Mouse (Mus musculus) MEL-GATA-1-ER (cell line): ENCODE measurements around the gene Fam222b.
"Not testable (repeated sequence)": the region's sequence is repeated elsewhere in the genome, so short reads cannot be mapped to it uniquely, and the experiment has no call there.

ENCODE experiments used
- DNase-seq: peaks from one replicate; pipeline ENCODE4 v3.0.0-alpha.2; 2012; ENCODE audit warnings: low read depth; ENCODE audit errors: extremely low read depth

Fam222b gene

DNA sequence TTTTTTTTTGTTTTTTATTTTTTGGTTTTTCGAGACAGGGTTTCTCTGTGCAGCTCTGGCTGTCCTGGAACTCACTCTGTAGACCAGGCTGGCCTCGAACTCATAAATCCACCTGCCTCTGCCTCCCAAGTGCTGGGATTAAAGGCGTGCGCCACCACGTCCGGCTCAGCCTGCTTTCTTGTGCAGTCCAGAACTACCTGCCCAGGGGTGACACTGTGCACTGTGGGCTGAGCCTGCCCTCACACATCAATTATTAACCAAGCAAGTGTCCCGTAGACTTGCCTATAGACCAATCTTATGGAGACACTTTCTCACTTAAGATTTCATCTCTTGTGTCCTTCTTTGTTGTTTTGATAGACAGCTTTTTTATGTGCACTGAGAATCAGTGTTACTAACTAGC, 40.9 kb downstream of the Fam222b start:
- DNase-seq, result not testable (repeated sequence)

DNA sequence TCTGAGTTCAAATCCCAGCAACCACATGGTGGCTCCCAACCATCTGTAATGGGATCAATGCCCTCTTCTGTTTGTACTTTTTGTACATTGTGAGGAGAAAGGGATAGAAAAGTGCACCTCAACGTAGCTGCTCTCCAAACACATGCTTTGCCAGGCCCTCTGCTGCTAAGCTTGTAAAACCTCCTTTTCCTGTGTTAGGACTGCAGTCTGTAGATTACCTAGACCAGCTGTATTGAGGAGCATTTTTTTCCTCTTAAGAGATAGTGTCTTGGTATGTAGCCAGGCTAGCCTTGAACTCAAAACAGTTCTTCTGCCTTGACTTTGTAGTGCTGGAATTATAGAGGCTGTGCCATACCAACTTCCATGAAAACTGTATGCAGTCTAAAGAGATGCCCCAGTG, 41.7 kb downstream of the Fam222b start:
- peak; percentile 36 for DNase-seq

- no peak for DNase-seq
These were observed 43.1 kb downstream of the Fam222b start for GRCm38 (mm10) chr11:78137584-78137983.

DNA sequence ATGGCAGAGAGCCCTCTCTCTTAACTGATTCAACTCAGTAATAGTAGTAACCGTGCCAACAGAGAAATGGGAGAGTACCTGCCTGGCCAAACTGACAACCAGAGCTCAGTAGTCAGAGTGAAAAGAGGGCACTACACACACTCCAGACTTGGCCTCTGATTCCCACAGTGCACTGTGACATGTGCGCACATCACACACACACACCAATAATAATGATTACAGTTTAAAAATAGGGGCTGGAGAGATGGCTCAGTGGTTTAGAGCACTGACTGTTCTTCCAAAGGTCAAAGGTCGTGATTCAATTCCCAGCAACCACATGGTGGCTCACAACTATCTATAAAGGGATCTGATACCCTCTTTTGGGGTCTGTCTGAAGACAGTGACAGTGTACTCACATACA, 43.6 kb downstream of the Fam222b start:
- no peak for DNase-seq

GRCm38 (mm10) chr11:78140665-78141064, 46.2 kb downstream of the Fam222b start:
- no peak for DNase-seq

GRCm38 (mm10) chr11:78143520-78143919, 49.1 kb downstream of the Fam222b start:
- DNase-seq, result no peak

DNA sequence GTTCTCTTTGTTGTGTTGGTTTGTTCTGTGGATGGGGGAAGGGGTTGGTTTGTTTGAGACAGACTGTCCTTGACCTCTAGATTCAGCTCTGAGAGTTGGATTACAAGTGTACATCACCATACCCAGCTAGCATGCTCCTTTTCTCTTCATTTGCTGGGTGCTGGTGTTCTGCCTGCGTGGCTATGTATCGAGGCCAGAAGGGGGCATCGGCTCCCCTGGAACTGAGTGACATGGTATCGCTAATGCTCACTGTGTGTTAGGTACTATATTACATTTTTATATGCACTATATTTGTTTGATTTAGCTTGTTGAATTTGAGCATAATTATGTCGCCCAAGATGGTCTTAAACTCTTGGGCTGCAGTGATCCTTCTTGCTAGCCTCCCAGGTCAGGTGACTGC, 51.7 kb downstream of the Fam222b start:
- DNase-seq, result no peak

GRCm38 (mm10) chr11:78146707-78147543, 52.5 kb downstream of the Fam222b start:
- DNase-seq, result no peak

GRCm38 (mm10) chr11:78151161-78151560, 56.7 kb downstream of the Fam222b start:
- peak; percentile 53 for DNase-seq

DNA sequence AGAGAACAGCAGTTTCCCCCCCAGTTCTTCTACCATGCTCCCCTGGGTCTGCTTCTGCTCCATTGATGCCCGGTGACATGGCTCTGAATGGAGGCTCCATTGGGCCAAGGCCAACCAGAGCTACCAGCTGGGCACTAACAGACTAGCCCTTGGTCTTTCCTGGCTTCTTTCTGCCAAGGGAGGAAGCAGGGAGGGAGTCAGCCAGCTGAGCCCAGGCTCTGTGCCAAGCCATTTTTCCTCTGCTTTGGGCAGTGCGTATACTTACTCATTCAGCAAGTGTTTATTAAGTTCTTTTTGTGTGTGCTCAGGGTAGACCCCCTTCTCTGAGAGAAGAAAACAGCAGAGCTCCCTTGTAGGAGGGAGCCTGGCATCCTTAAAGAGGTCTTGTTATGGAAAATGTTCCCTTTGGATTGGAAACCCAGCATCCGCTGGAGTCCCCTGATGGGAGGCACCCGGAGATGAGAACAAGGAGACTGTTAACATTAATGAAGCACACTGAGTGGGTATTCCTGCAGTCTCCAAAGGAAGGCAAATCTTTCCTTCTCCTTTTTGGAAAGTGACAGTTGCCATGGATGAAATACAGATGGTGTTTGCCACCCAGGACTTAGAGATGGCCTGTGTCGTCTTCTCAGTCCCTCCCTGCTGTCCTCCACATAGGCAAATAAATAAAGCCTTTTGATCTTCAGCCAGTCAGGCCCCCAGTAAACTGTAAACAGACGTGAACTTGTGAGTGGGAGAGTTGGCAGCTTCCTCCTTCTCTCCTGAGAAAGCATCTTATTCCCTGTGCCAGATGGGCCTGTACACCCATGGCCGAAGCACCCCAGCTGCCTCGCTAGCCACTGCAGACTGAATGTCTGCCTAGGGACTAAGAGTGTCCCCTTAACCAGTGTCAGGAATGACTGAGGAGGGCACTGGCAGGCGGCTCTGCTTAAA, 58.1 kb downstream of the Fam222b start:
- DNase-seq, result no peak

DNA sequence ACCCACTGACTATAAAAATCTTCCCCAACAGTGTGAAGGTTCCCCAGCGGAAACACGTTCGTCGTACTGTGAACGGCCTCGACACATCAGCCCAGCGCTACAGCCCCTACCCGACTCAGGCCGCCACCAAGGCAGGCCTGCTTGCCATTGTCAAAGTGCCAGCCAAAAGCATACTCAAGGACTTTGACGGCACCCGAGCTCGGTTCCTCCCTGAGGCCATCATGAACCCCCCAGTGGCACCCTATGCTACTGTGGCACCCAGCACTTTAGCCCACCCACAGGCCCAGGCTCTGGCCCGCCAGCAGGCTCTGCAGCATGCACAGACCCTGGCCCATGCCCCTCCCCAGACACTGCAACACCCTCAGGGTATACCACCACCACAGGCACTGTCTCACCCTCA, 59.3 kb downstream of the Fam222b start:
- no peak for DNase-seq

DNA sequence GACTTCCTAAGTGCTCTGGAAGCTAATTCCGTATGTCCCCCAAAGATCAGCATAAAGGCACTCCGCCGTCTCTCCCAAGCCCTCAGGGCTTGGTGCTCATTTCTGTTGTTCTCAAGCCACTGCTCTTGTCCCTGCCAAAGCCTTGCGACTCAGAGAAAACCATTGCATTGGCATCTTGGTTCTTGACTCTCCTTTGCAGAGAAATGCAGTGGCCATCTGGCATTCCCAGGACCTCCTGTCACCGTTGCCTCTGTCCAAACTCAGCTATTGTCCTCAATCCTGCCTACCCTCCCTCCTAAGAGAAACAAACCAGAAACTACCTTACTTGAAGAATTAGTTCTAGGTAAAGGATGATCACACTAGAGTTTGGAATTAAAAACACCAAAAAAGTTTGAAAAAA, 61.2 kb downstream of the Fam222b start:
- DNase-seq, result no peak

- no peak for DNase-seq
These were observed 61.8 kb downstream of the Fam222b start for GRCm38 (mm10) chr11:78156156-78156699.

DNA sequence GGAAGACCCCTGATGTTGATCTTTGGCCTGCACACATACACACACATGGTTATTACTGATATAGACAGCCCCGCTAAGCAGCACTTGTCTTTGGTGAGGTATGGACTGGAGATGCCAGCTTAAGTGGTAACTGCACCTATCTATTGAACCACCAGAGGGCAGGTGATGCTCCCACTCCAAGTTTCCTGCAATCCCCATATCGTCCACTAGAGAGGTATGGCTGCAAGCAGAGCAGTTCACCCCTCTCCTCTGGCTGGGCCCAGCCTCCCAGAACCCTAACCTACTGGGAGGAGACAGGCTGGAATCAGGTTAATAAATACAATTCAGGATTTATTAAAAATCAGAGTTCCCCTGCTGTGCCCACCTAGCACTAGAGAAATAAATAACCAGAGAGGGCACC, 64.6 kb downstream of the Fam222b start:
- DNase-seq, result peak; percentile 72

- no peak for DNase-seq
These were observed 65.1 kb downstream of the Fam222b start for GRCm38 (mm10) chr11:78159557-78159956.

GRCm38 (mm10) chr11:78160171-78160570, 65.7 kb downstream of the Fam222b start:
- no peak for DNase-seq

DNA sequence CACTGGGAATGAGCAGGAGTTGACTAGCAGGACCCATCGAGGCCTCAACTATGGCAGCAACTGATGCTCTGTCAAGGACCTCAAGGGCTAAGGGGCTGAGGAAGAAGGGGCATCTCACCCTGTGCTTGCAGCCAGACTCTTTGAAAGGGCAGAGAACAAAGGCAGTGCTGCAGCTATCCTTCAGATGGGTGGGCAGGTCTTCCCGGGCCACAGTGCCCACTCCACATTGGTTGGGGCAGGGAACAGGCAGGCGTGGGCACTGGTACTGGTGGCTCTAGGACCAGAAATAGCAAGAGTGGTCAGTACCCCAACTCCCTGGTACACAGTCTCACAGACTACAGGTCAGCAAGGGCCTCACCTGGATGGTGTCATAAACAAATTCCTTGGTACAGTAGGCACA, 66.2 kb downstream of the Fam222b start:
- DNase-seq, result no peak

- no peak for DNase-seq
These were observed 66.7 kb downstream of the Fam222b start for GRCm38 (mm10) chr11:78161169-78161568.

GRCm38 (mm10) chr11:78161968-78162367, 67.5 kb downstream of the Fam222b start:
- DNase-seq, result no peak

GRCm38 (mm10) chr11:78162504-78162903, 68.0 kb downstream of the Fam222b start:
- no peak for DNase-seq

- no peak for DNase-seq
These were observed 68.6 kb downstream of the Fam222b start for GRCm38 (mm10) chr11:78163045-78163444.
